Mouse (Mus musculus): ENCODE results near the gene Creb5. TPM values are rescaled to one million over a fixed set of nuclear protein-coding genes. Genes with fewer than 3 reads are reported as not detected.

The Creb5 gene
- polyA plus RNA-seq, 1 experiment from 2014 or later = 4.3 TPM

DNA sequence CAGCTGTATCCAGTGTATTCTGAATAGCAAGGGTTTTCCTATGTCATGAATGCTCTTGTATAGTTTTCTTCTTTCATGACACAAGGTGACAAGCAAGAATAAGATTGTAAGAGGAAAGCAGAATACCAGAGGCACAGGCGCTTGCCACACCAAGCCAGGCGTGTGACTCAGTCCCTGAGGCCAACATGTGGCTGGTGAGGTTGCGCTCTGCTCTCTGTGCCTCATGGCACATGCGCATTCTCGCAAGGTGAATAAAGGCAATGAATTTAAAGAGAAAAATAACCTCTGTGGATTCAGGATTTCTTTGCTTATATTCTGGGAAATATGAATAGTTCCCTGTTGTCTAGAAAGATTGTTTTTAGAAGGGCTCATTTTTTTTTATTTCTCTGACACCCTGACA lies 169.0 kb downstream of the Creb5 start:
- no peak for DNase-seq (ENCODE audit: low spot score)
- 94% methylated on average over 5 of the region's 5 CpGs for WGBS

DNA sequence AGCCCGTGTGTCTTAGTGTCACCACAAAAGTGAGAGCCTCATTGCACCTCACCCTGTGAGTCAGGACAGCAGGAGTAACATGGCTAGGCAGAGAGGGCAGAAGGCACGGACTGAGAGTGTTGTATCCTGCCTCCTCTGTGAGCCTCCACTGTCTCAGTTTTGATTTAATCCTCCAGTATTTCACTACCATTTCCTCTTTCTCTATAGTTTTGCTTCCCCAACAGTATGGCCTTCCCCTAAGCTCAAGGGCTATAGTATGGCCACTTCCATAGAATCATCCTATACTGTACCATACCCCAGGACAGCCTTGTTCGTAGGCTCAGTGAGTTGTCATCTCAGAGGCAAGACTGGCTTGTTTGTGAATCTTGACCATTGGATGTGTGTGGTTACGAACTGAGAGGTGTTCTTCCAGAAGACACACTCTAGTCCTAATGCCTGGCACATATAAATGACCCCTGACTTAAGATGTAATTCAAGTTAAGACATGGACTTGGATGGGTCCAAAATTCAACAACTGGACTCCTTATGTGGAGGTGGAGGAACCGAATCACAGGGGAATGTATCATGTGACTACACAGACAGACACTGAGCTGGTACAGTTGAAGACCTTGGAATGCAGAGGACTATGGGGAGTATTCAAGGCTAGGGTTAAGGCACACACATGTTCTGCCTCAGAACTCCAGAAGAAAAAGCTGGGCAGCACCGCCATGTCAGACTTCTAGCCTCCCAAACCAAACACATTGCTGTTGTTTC lies 173.1 kb downstream of the Creb5 start:
- no peak for DNase-seq (ENCODE audit: low spot score)
- no peaks in the 10 kb centered on the region for H3K36me3 ChIP-seq
- no peaks in the 10 kb centered on the region for H3K9me3 ChIP-seq
- 0 out of 2 replicates have a peak, but pooled peaks cover 7% of the 10 kb centered on the region for H3K4me1 ChIP-seq (replicated peaks)
- H3K4me3 ChIP-seq = no peak overlapping the region
- H3K27me3 ChIP-seq (ENCODE audit: insufficient read depth, poor library complexity, severe bottlenecking) = no peaks in the 10 kb centered on the region
- 85% methylated on average over 6 of the region's 6 CpGs for WGBS
- H3K27ac ChIP-seq = no peak overlapping the region

More for the DNA sequence above, 169.0 kb downstream of the Creb5 start:
- Histone ChIP-seq H3K4me3 (no peak overlapping the region), H3K36me3 (no peaks in the 10 kb centered on the region), H3K4me1 (replicated peaks) (0 out of 2 replicates have a peak, but pooled peaks cover 14% of the 10 kb centered on the region), H3K27ac (no peak overlapping the region), H3K9me3 (no peaks in the 10 kb centered on the region), H3K27me3 (ENCODE audit: insufficient read depth, poor library complexity, severe bottlenecking) (no peaks in the 10 kb centered on the region)

DNA sequence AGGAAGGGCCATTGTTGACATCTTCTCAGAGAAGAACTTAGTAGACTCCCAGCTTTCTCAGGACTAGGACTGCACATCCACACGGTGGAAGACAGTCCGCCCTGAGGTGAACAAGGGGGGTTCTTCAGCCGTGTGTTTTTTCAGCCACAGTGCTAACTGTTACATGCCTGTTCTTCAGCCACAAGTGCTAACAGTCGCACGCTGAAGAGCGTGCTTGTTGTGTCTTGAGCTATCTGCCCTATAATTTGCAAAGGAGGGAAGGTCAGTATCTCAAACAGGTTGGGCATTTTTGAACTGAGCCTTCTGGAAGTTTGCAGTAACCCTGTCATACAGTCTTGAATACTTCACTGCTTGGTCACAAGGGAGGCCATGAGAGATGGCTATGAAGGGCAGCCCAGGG lies 174.0 kb downstream of the Creb5 start:
- H3K4me3 ChIP-seq = no peak overlapping the region
- WGBS = 86% methylated on average over 6 of the region's 6 CpGs
- no peak overlapping the region for H3K27ac ChIP-seq
- H3K36me3 ChIP-seq = no peaks in the 10 kb centered on the region
- H3K27me3 ChIP-seq (ENCODE audit: insufficient read depth, poor library complexity, severe bottlenecking) = no peaks in the 10 kb centered on the region
- DNase-seq (ENCODE audit: low spot score) = no peak
- H3K9me3 ChIP-seq = no peaks in the 10 kb centered on the region
- H3K4me1 ChIP-seq (replicated peaks) = 0 out of 2 replicates have a peak, but pooled peaks cover 7% of the 10 kb centered on the region

DNA sequence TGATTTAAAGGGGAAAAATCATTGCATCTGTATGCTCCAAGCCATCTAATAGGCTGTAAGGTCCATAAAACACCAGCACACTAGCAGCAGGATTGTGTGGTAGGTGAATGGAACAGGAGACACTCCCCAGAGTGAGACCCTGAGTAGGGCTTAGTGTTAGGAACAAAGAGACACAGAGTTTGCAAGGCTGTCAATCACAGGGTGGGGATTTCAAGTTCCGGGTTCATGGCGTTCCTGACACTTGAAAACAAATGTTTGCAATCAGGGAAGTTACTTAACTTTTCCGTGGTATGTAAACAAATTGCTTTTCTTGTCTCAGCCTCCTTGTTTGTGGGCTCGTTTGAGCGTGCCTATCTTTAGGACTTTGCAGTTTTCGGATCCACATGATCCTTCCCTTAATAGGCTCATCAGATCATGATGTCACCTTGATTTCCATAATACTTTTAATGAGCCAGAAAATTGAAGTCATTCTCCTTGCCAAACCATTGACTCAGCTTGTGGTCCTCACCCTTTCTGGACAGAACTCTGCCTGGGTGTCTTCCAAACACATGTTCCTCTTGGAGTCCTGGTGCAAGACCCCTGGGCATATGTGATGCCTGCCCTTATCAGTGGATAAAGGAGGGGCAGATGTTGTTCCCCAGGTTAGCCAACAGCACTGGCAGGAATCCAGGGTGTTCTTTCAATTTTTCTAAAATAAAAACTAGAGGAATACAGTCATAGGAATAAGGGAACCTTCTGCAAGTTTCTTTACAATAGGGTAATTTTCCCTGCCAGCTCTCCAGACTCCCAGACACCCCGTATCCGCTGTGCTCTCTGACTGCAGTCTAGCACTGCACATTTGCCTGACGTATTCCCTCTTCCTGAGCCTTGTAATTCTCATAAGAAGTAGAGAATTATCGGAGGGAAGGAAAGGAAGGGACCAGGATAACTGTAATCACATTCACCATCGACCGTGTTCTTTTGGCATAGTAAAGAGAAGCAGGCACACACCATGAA lies 175.0 kb downstream of the Creb5 start:
- Histone ChIP-seq H3K4me1 (replicated peaks) (0 out of 2 replicates have a peak, but pooled peaks cover 7% of the 10 kb centered on the region), H3K36me3 (no peaks in the 10 kb centered on the region), H3K27me3 (ENCODE audit: insufficient read depth, poor library complexity, severe bottlenecking) (no peaks in the 10 kb centered on the region), H3K27ac (no peak overlapping the region), H3K4me3 (no peak overlapping the region), H3K9me3 (no peaks in the 10 kb centered on the region)
- 79% methylated on average over 12 of the region's 12 CpGs for WGBS
- DNase-seq (ENCODE audit: low spot score) = no peak

DNA sequence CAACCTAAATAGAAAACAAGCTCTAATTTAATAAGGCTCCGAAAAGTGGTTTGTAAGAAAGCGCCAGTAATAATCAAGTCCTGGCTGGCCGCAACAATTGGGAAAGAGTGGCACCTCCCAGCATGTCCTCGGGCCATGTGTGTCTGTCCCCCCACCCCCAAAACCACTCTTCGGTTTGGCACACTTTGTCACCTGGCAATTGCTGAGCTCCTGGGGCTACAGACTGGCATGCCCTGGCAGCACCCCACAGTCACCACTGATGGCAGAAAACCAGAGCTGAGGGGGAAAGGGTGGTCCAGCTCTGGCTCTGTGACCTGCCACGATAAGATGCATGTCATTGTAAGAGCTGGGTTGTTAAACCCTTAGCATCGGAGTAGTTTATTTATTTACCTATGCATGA lies 175.7 kb downstream of the Creb5 start:
- 80% methylated on average over 7 of the region's 7 CpGs for WGBS

DNA sequence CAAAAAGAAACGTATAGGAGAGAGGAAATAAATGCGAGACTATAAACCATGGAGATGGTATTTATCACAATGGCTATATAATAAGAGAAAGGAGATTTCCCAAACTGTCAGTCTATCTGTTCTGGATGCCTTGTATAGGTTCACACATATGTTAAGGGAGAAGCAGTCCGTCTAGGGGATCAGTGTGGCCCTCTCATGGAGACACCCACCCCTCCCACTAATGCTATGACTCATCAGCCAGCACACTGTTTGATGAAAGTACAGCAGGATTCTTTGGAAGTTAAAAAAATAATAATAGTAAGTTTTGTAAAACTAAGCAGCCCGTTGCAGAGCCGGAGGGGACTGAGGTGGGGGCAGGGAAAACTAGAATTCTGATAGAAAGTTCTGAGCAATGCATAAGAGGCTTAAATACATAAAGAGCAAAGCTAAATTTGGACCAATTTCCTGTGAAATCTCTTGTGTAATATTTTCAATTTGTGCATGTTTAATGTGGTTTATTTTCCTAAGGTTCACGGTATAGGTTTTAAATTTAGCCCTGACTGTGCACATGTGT lies 176.3 kb downstream of the Creb5 start:
- Histone ChIP-seq H3K9me3 (no peaks in the 10 kb centered on the region), H3K4me1 (replicated peaks) (0 out of 2 replicates have a peak, but pooled peaks cover 5% of the 10 kb centered on the region), H3K27ac (no peak overlapping the region), H3K36me3 (no peaks in the 10 kb centered on the region), H3K27me3 (ENCODE audit: insufficient read depth, poor library complexity, severe bottlenecking) (no peaks in the 10 kb centered on the region), H3K4me3 (no peak overlapping the region)
- DNase-seq (ENCODE audit: low spot score) = no peak
- 73% methylated on average over 6 of the region's 6 CpGs for WGBS

More for the DNA sequence above, 175.7 kb downstream of the Creb5 start:
- no peaks in the 10 kb centered on the region for H3K36me3 ChIP-seq
- no peak for DNase-seq (ENCODE audit: low spot score)
- H3K27me3 ChIP-seq (ENCODE audit: insufficient read depth, poor library complexity, severe bottlenecking) = no peaks in the 10 kb centered on the region
- H3K9me3 ChIP-seq = no peaks in the 10 kb centered on the region
- H3K27ac ChIP-seq = no peak overlapping the region
- no peak overlapping the region for H3K4me3 ChIP-seq
- H3K4me1 ChIP-seq (replicated peaks) = 0 out of 2 replicates have a peak, but pooled peaks cover 7% of the 10 kb centered on the region

DNA sequence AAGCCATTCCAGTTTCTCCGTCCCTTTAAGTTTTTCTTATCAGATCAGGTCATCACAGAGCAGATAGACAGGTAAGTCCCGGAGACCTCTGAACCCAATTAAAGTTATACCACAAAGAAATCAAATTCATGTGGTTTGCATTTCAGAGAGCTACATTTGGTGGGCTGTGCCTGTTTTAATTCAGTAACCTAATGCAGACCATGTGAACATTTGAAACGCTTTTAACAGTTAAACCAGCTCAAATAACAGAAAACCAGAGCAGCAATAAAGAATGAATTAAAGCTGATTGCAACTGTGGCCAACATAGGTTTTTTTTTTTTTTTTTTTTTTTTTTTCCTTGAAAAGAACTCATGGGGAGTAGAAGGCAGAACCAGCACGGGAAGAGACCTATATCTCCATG lies 182.1 kb downstream of the Creb5 start:
- H3K4me3 ChIP-seq = no peak overlapping the region
- no peaks in the 10 kb centered on the region for H3K27me3 ChIP-seq (ENCODE audit: insufficient read depth, poor library complexity, severe bottlenecking)
- no peaks in the 10 kb centered on the region for H3K36me3 ChIP-seq
- H3K27ac ChIP-seq = no peak overlapping the region
- H3K4me1 ChIP-seq (replicated peaks) = peaks cover 12% of the 10 kb centered on the region; the same call in 1 of the 2 replicates
- H3K9me3 ChIP-seq = no peaks in the 10 kb centered on the region
- 78% methylated on average over 4 of the region's 4 CpGs for WGBS
- DNase-seq (ENCODE audit: low spot score) = no peak

DNA sequence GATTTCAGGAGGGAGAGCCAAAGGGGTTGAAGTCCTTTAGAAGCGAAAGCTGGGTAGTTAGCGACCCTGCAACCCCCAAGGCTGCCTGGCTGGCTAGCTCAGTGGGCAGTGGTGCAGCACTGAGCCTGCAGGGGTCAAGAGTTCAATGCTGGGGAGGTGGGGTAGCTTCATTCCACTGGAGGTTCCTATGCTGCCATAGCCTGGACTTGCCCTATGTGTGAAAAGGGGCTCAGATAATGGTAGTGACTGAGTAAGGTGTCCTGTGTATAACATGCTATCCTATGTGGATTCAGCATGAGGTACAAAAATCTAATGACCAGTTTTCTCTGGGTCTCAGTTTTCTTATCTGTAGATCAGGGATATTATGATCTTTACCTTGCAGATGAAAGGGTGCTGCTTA lies 182.6 kb downstream of the Creb5 start:
- H3K4me3 ChIP-seq = no peak overlapping the region
- H3K27me3 ChIP-seq (ENCODE audit: insufficient read depth, poor library complexity, severe bottlenecking) = no peaks in the 10 kb centered on the region
- no peak for DNase-seq (ENCODE audit: low spot score)
- H3K9me3 ChIP-seq = no peaks in the 10 kb centered on the region
- peaks cover 12% of the 10 kb centered on the region; the same call in 1 of the 2 replicates for H3K4me1 ChIP-seq (replicated peaks)
- H3K36me3 ChIP-seq = no peaks in the 10 kb centered on the region
- no peak overlapping the region for H3K27ac ChIP-seq
- WGBS = 86% methylated on average over 2 of the region's 2 CpGs

- no peak for DNase-seq (ENCODE audit: low spot score)
Measured at GRCm38 (mm10) chr6:53470559-53470958, 183.5 kb downstream of the Creb5 start.

GRCm38 (mm10) chr6:53470999-53471591 lies 184.0 kb downstream of the Creb5 start:
- no peaks in the 10 kb centered on the region for H3K9me3 ChIP-seq
- H3K27me3 ChIP-seq (ENCODE audit: insufficient read depth, poor library complexity, severe bottlenecking) = no peaks in the 10 kb centered on the region
- no peak for DNase-seq (ENCODE audit: low spot score)
- peaks cover 12% of the 10 kb centered on the region; the same call in 1 of the 2 replicates for H3K4me1 ChIP-seq (replicated peaks)
- H3K36me3 ChIP-seq = no peaks in the 10 kb centered on the region
- H3K27ac ChIP-seq = no peak overlapping the region
- H3K4me3 ChIP-seq = no peak overlapping the region
- WGBS = 85% methylated on average over 9 of the region's 9 CpGs

More at GRCm38 (mm10) chr6:53470559-53470958, 183.5 kb downstream of the Creb5 start:
- Histone ChIP-seq H3K27ac (no peak overlapping the region), H3K9me3 (no peaks in the 10 kb centered on the region), H3K27me3 (ENCODE audit: insufficient read depth, poor library complexity, severe bottlenecking) (no peaks in the 10 kb centered on the region), H3K4me3 (no peak overlapping the region), H3K4me1 (replicated peaks) (peaks cover 12% of the 10 kb centered on the region; the same call in 1 of the 2 replicates), H3K36me3 (no peaks in the 10 kb centered on the region)
- WGBS = 65% methylated on average over 8 of the region's 8 CpGs

DNA sequence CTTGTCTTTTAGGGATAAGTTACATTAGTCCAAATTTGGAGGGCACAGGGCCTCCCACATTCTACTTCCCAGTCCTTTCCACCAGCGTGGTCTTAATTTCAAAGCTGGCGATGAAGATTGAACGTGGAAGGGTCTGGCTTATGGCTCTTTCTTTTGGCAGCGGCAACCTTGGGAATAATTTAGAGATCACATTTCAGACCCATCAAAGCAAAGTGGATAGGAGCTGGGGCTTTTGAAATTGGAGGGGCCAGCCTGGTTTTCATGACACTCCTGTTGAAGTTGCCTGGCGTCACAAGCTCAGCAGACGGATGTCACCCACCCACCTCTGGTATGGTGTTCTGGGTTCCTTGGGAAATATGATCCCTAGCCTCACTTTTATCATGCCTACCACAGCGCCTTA lies 185.7 kb downstream of the Creb5 start:
- WGBS = 75% methylated on average over 7 of the region's 7 CpGs
- H3K27me3 ChIP-seq (ENCODE audit: insufficient read depth, poor library complexity, severe bottlenecking) = no peaks in the 10 kb centered on the region
- no peak overlapping the region for H3K27ac ChIP-seq
- DNase-seq (ENCODE audit: low spot score) = no peak
- H3K4me1 ChIP-seq (replicated peaks) = peaks cover 12% of the 10 kb centered on the region; the same call in 1 of the 2 replicates
- H3K4me3 ChIP-seq = no peak overlapping the region
- no peaks in the 10 kb centered on the region for H3K9me3 ChIP-seq
- no peaks in the 10 kb centered on the region for H3K36me3 ChIP-seq

- no peak overlapping the region for H3K27ac ChIP-seq
- WGBS = 85% methylated on average over 5 of the region's 5 CpGs
- H3K9me3 ChIP-seq = no peaks in the 10 kb centered on the region
- H3K4me3 ChIP-seq = no peak overlapping the region
- H3K36me3 ChIP-seq = no peaks in the 10 kb centered on the region
- DNase-seq (ENCODE audit: low spot score) = no peak
- H3K4me1 ChIP-seq (replicated peaks) = peaks cover 3% of the 10 kb centered on the region; the same call in 1 of the 2 replicates
- no peaks in the 10 kb centered on the region for H3K27me3 ChIP-seq (ENCODE audit: insufficient read depth, poor library complexity, severe bottlenecking)
Measured at GRCm38 (mm10) chr6:53477501-53477900, 190.4 kb downstream of the Creb5 start.

Data from hindbrain, embryonic 10.5 days (tissue).